Mouse (Mus musculus): Measurements from ENCODE around the gene Pld4. TPM values are rescaled to one million over a fixed set of nuclear protein-coding genes. Genes with fewer than 3 reads are reported as not detected.
A peak's percentile ranks its signal among the peaks of the same experiment; 100 is the strongest.

Gene Pld4
- polyA plus RNA-seq, 1 experiment from 2014 or later, result 13.0 TPM

GRCm38 (mm10) chr12:112745716-112746115 is 14.7 kb upstream of the Pld4 start:
- ATAC-seq, result no peak
- Histone ChIP-seq H3K36me3 (ENCODE audit: control insufficient read depth, insufficient read depth, low read length) (0 out of 2 replicates have a peak, but pooled peaks cover 2% of the 10 kb centered on the region), H3K9me3 (ENCODE audit: control insufficient read depth, low read length) (no peaks in the 10 kb centered on the region), H3K4me1 (ENCODE audit: control insufficient read depth, insufficient read depth, low read length) (peaks cover 12% of the 10 kb centered on the region), H3K4me3 (ENCODE audit: low read length) (no peak overlapping the region), H3K4me2 (ENCODE audit: low read depth, low read length) (no peak overlapping the region), H3K9ac (ENCODE audit: low read depth, low read length) (no peak overlapping the region), H3K27me3 (replicated peaks; ENCODE audit: control insufficient read depth, insufficient read depth, low read length) (no peaks in the 10 kb centered on the region), H3K27ac (ENCODE audit: low read length) (no peak overlapping the region)
- WGBS, result 88% methylated on average over 9 of the region's 10 CpGs

GRCm38 (mm10) chr12:112746461-112746807 is 14.0 kb upstream of the Pld4 start:
- Histone ChIP-seq H3K36me3 (ENCODE audit: control insufficient read depth, insufficient read depth, low read length) (0 out of 2 replicates have a peak, but pooled peaks cover 2% of the 10 kb centered on the region), H3K4me2 (ENCODE audit: low read depth, low read length) (no peak overlapping the region), H3K27ac (ENCODE audit: low read length) (no peak overlapping the region), H3K9ac (ENCODE audit: low read depth, low read length) (no peak overlapping the region), H3K27me3 (replicated peaks; ENCODE audit: control insufficient read depth, insufficient read depth, low read length) (no peaks in the 10 kb centered on the region; the same call in 1 of the 2 replicates), H3K4me3 (ENCODE audit: low read length) (no peak overlapping the region), H3K9me3 (ENCODE audit: control insufficient read depth, low read length) (no peaks in the 10 kb centered on the region), H3K4me1 (ENCODE audit: control insufficient read depth, insufficient read depth, low read length) (peaks cover 12% of the 10 kb centered on the region)
- 71% methylated on average over 4 of the region's 4 CpGs for WGBS
- 0 out of 2 replicates have a peak, but pooled peaks have one; percentile 1 for ATAC-seq

- 36% methylated on average over 10 of the region's 10 CpGs for WGBS
- Histone ChIP-seq H3K27me3 (replicated peaks; ENCODE audit: control insufficient read depth, insufficient read depth, low read length) (no peaks in the 10 kb centered on the region; the same call in 1 of the 2 replicates), H3K36me3 (ENCODE audit: control insufficient read depth, insufficient read depth, low read length) (0 out of 2 replicates have a peak, but pooled peaks cover 2% of the 10 kb centered on the region), H3K27ac (ENCODE audit: low read length) (peak overlapping the region; percentile 57; the same call in 1 of the 2 replicates), H3K9ac (ENCODE audit: low read depth, low read length) (peak overlapping the region; percentile 27; the same call in 1 of the 2 replicates), H3K4me3 (ENCODE audit: low read length) (no peak overlapping the region), H3K9me3 (ENCODE audit: control insufficient read depth, low read length) (no peaks in the 10 kb centered on the region), H3K4me1 (ENCODE audit: control insufficient read depth, insufficient read depth, low read length) (peaks cover 12% of the 10 kb centered on the region), H3K4me2 (ENCODE audit: low read depth, low read length) (no peak overlapping the region)
- peak; percentile 34 for ATAC-seq
Observed at GRCm38 (mm10) chr12:112746808-112747605, 13.4 kb upstream of the Pld4 start.

GRCm38 (mm10) chr12:112747606-112747970 is 12.9 kb upstream of the Pld4 start:
- Histone ChIP-seq H3K4me3 (ENCODE audit: low read length) (no peak overlapping the region), H3K9me3 (ENCODE audit: control insufficient read depth, low read length) (no peaks in the 10 kb centered on the region), H3K27ac (ENCODE audit: low read length) (no peak overlapping the region), H3K4me1 (ENCODE audit: control insufficient read depth, insufficient read depth, low read length) (peaks cover 8% of the 10 kb centered on the region), H3K27me3 (replicated peaks; ENCODE audit: control insufficient read depth, insufficient read depth, low read length) (no peaks in the 10 kb centered on the region; the same call in 1 of the 2 replicates), H3K9ac (ENCODE audit: low read depth, low read length) (0 out of 2 replicates have a peak overlapping the region, but pooled peaks have one; percentile 27), H3K4me2 (ENCODE audit: low read depth, low read length) (no peak overlapping the region), H3K36me3 (ENCODE audit: control insufficient read depth, insufficient read depth, low read length) (0 out of 2 replicates have a peak, but pooled peaks cover 2% of the 10 kb centered on the region)
- 76% methylated on average over 8 of the region's 8 CpGs for WGBS
- no peak for ATAC-seq

DNA sequence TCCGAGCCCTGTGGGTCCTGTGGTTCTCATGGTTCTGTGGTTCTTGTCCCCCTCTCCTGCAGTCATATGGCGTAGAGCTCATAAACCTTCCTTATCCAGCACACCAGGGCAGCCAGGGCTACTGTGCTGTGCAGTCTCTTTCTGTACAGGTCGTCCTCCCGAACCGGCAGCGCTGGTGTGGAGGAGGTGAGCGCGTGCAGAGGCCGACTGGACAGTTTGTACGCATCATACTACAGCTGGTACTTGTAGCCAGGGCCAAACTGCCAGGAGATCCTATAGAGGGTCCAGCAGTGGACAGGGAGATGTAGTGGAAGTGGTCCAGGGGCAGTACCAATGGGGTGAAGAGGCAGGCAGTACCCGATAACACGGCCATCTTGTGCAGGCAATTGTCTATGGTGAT is 9.5 kb upstream of the Pld4 start:
- Histone ChIP-seq H3K9me3 (ENCODE audit: control insufficient read depth, low read length) (no peaks in the 10 kb centered on the region), H3K9ac (ENCODE audit: low read depth, low read length) (no peak overlapping the region), H3K27me3 (replicated peaks; ENCODE audit: control insufficient read depth, insufficient read depth, low read length) (no peaks in the 10 kb centered on the region; the same call in 1 of the 2 replicates), H3K4me2 (ENCODE audit: low read depth, low read length) (no peak overlapping the region), H3K27ac (ENCODE audit: low read length) (no peak overlapping the region), H3K36me3 (ENCODE audit: control insufficient read depth, insufficient read depth, low read length) (no peaks in the 10 kb centered on the region), H3K4me1 (ENCODE audit: control insufficient read depth, insufficient read depth, low read length) (peaks cover 3% of the 10 kb centered on the region; the same call in 1 of the 2 replicates), H3K4me3 (ENCODE audit: low read length) (no peak overlapping the region)
- no peak for ATAC-seq
- WGBS, result 89% methylated on average over 12 of the region's 12 CpGs

- no peak for ATAC-seq
- H3K27me3 ChIP-seq (replicated peaks; ENCODE audit: control insufficient read depth, insufficient read depth, low read length), result no peaks in the 10 kb centered on the region; the same call in 1 of the 2 replicates
- H3K4me2 ChIP-seq (ENCODE audit: low read depth, low read length), result no peak overlapping the region
- no peaks in the 10 kb centered on the region for H3K4me1 ChIP-seq (ENCODE audit: control insufficient read depth, insufficient read depth, low read length)
- no peaks in the 10 kb centered on the region for H3K9me3 ChIP-seq (ENCODE audit: control insufficient read depth, low read length)
- H3K9ac ChIP-seq (ENCODE audit: low read depth, low read length), result no peak overlapping the region
- H3K4me3 ChIP-seq (ENCODE audit: low read length), result no peak overlapping the region
- WGBS, result 53% methylated on average over 2 of the region's 2 CpGs
- H3K27ac ChIP-seq (ENCODE audit: low read length), result no peak overlapping the region
- H3K36me3 ChIP-seq (ENCODE audit: control insufficient read depth, insufficient read depth, low read length), result no peaks in the 10 kb centered on the region
Observed at GRCm38 (mm10) chr12:112752399-112752798, 8.1 kb upstream of the Pld4 start.

- Histone ChIP-seq H3K36me3 (ENCODE audit: control insufficient read depth, insufficient read depth, low read length) (no peaks in the 10 kb centered on the region), H3K9me3 (ENCODE audit: control insufficient read depth, low read length) (no peaks in the 10 kb centered on the region), H3K9ac (ENCODE audit: low read depth, low read length) (no peak overlapping the region), H3K27ac (ENCODE audit: low read length) (no peak overlapping the region), H3K4me2 (ENCODE audit: low read depth, low read length) (no peak overlapping the region), H3K4me1 (ENCODE audit: control insufficient read depth, insufficient read depth, low read length) (no peaks in the 10 kb centered on the region), H3K4me3 (ENCODE audit: low read length) (no peak overlapping the region), H3K27me3 (replicated peaks; ENCODE audit: control insufficient read depth, insufficient read depth, low read length) (no peaks in the 10 kb centered on the region; the same call in 1 of the 2 replicates)
- peak; percentile 68 for ATAC-seq
- 68% methylated on average over 4 of the region's 4 CpGs for WGBS
Observed at GRCm38 (mm10) chr12:112755900-112756299, 4.6 kb upstream of the Pld4 start.

GRCm38 (mm10) chr12:112757896-112758295 is 2.6 kb upstream of the Pld4 start:
- no peaks in the 10 kb centered on the region for H3K9me3 ChIP-seq (ENCODE audit: control insufficient read depth, low read length)
- H3K27me3 ChIP-seq (replicated peaks; ENCODE audit: control insufficient read depth, insufficient read depth, low read length), result no peaks in the 10 kb centered on the region
- no peak overlapping the region for H3K27ac ChIP-seq (ENCODE audit: low read length)
- no peak overlapping the region for H3K4me3 ChIP-seq (ENCODE audit: low read length)
- no peaks in the 10 kb centered on the region for H3K36me3 ChIP-seq (ENCODE audit: control insufficient read depth, insufficient read depth, low read length)
- 88% methylated on average over 5 of the region's 5 CpGs for WGBS
- no peak overlapping the region for H3K9ac ChIP-seq (ENCODE audit: low read depth, low read length)
- H3K4me2 ChIP-seq (ENCODE audit: low read depth, low read length), result no peak overlapping the region
- H3K4me1 ChIP-seq (ENCODE audit: control insufficient read depth, insufficient read depth, low read length), result no peaks in the 10 kb centered on the region
- ATAC-seq, result no peak

- no peaks in the 10 kb centered on the region for H3K36me3 ChIP-seq (ENCODE audit: control insufficient read depth, insufficient read depth, low read length)
- no peaks in the 10 kb centered on the region for H3K9me3 ChIP-seq (ENCODE audit: control insufficient read depth, low read length)
- 76% methylated on average over 3 of the region's 3 CpGs for WGBS
- no peak overlapping the region for H3K4me2 ChIP-seq (ENCODE audit: low read depth, low read length)
- H3K27me3 ChIP-seq (replicated peaks; ENCODE audit: control insufficient read depth, insufficient read depth, low read length), result no peaks in the 10 kb centered on the region
- no peak overlapping the region for H3K27ac ChIP-seq (ENCODE audit: low read length)
- no peaks in the 10 kb centered on the region for H3K4me1 ChIP-seq (ENCODE audit: control insufficient read depth, insufficient read depth, low read length)
- H3K9ac ChIP-seq (ENCODE audit: low read depth, low read length), result no peak overlapping the region
- ATAC-seq, result no peak
- H3K4me3 ChIP-seq (ENCODE audit: low read length), result no peak overlapping the region
Observed at GRCm38 (mm10) chr12:112759471-112759870, 984 bp upstream of the Pld4 start.
